Mouse (Mus musculus) MEL (cell line): Measurements from ENCODE around the gene Kalrn. TPM values are rescaled to one million over a fixed set of nuclear protein-coding genes. Genes with fewer than 3 reads are reported as not detected.

Experiments used
- DNase-seq: peaks from one replicate; pipeline ENCODE4 v3.0.0; 2011; ENCODE audit warnings: low read depth, low spot score
- H3K27ac ChIP-seq: 2 replicates; pipeline ENCODE4 v1.5.1; 2012; ENCODE audit warnings: low read depth, mild to moderate bottlenecking, control low read depth, low read length, moderate library complexity; ENCODE audit not compliant: control insufficient read depth
- H3K27me3 ChIP-seq, 2 experiments: fragments of 150-350 bp in 1 of 2; sonication (generic) in 1 of 2; 2 replicates each; pipeline ENCODE4 v1.6.1; 2012; ENCODE audit warnings: low read length in 2 of 2, mild to moderate bottlenecking in 2 of 2, improper control_type of control experiment in 1 of 2, moderate library complexity in 1 of 2; ENCODE audit not compliant: insufficient read depth in 2 of 2, control insufficient read depth in 1 of 2
- H3K36me3 ChIP-seq, 2 experiments: 2 replicates each; pipeline ENCODE4 v1.6.1; 2012 to 2014; ENCODE audit warnings: low read length in 2 of 2, improper control_type of control experiment in 1 of 2, inconsistent platforms in 1 of 2, mild to moderate bottlenecking in 1 of 2; ENCODE audit not compliant: insufficient read depth in 2 of 2, control insufficient read depth in 1 of 2
- H3K4me1 ChIP-seq, 2 experiments: fragments of 150-350 bp in 1 of 2; sonication (generic) in 1 of 2; 2 replicates each; pipeline ENCODE4 v1.6.1; 2012; ENCODE audit warnings: low read length in 2 of 2, improper control_type of control experiment in 1 of 2, mild to moderate bottlenecking in 1 of 2; ENCODE audit not compliant: insufficient read depth in 2 of 2, control insufficient read depth in 1 of 2
- H3K4me3 ChIP-seq, 2 experiments: fragments of 150-350 bp in 1 of 2; sonication (generic) in 1 of 2; 2 replicates each; pipeline ENCODE4 v1.5.1; 2012; ENCODE audit warnings: low read depth in 2 of 2, low read length in 2 of 2, mild to moderate bottlenecking in 2 of 2, moderate library complexity in 2 of 2, control low read depth in 1 of 2, improper control_type of control experiment in 1 of 2; ENCODE audit not compliant: control insufficient read depth in 1 of 2, insufficient read depth in 1 of 2
- H3K79me2 ChIP-seq: 2 replicates; pipeline ENCODE4 v1.6.1; 2012; ENCODE audit warnings: mild to moderate bottlenecking, low read length, moderate library complexity; ENCODE audit not compliant: control insufficient read depth, poor library complexity, insufficient read depth
- H3K9ac ChIP-seq: 2 replicates; pipeline ENCODE4 v1.6.1; 2012; ENCODE audit warnings: low read depth, mild to moderate bottlenecking, control low read depth, low read length, moderate library complexity; ENCODE audit not compliant: control insufficient read depth, poor library complexity, severe bottlenecking
- H3K9me3 ChIP-seq: fragments of 150-350 bp; sonication (generic); replicated peaks from 2 replicates; pipeline ENCODE4 v1.6.1; 2012; ENCODE audit warnings: mild to moderate bottlenecking, low read length, improper control_type of control experiment, moderate library complexity; ENCODE audit not compliant: insufficient read depth
- CHD1 ChIP-seq: IDR thresholded peaks from 2 replicates; pipeline ENCODE4 v1.6.1; 2012; ENCODE audit warnings: low read depth, mild to moderate bottlenecking, inconsistent platforms, low read length, improper control_type of control experiment
- CHD2 ChIP-seq: IDR thresholded peaks from 2 replicates; pipeline ENCODE4 v1.6.1; 2011; ENCODE audit warnings: low read length, improper control_type of control experiment
- EP300 ChIP-seq, 2 experiments: IDR thresholded peaks; 2 replicates each; pipeline ENCODE4 v1.6.1; 2011; ENCODE audit warnings: improper control_type of control experiment in 2 of 2, low read length in 2 of 2, low read depth in 1 of 2, mild to moderate bottlenecking in 1 of 2
- ETS1 ChIP-seq: IDR thresholded peaks from 2 replicates; pipeline ENCODE4 v1.6.1; 2012; ENCODE audit warnings: low read depth, mild to moderate bottlenecking, inconsistent platforms, low read length, improper control_type of control experiment, moderate library complexity
- HCFC1 ChIP-seq: IDR thresholded peaks from 2 replicates; pipeline ENCODE4 v1.6.1; 2012; ENCODE audit warnings: low read depth, mild to moderate bottlenecking, inconsistent platforms, low read length, improper control_type of control experiment, moderate library complexity
- JUND ChIP-seq: IDR thresholded peaks from 2 replicates; pipeline ENCODE4 v1.6.1; 2011; ENCODE audit warnings: low read depth, mild to moderate bottlenecking, improper control_type of control experiment, low read length
- KAT2A ChIP-seq: conservative IDR thresholded peaks from 2 replicates; pipeline ENCODE4 v1.6.1; 2012; ENCODE audit warnings: low read depth, low read length, improper control_type of control experiment, inconsistent platforms
- MAFK ChIP-seq: IDR thresholded peaks from 2 replicates; pipeline ENCODE4 v1.6.1; 2011; ENCODE audit warnings: low read depth, mild to moderate bottlenecking, low read length, improper control_type of control experiment, borderline replicate concordance
- MAX ChIP-seq: IDR thresholded peaks from 2 replicates; pipeline ENCODE4 v1.6.1; 2011; ENCODE audit warnings: low read length, improper control_type of control experiment
- MAZ ChIP-seq: IDR thresholded peaks from 2 replicates; pipeline ENCODE4 v1.6.1; 2012; ENCODE audit warnings: low read depth, mild to moderate bottlenecking, inconsistent platforms, low read length, improper control_type of control experiment
- MEF2A ChIP-seq: IDR thresholded peaks from 2 replicates; pipeline ENCODE4 v1.6.1; 2014; ENCODE audit warnings: low read depth, mild to moderate bottlenecking, inconsistent platforms, low read length, improper control_type of control experiment; ENCODE audit not compliant: poor library complexity, insufficient replicate concordance, severe bottlenecking; ENCODE audit errors: extremely low read depth
- MXI1 ChIP-seq: IDR thresholded peaks from 2 replicates; pipeline ENCODE4 v1.6.1; 2011; ENCODE audit warnings: mild to moderate bottlenecking, low read depth, low read length, improper control_type of control experiment
- MYC ChIP-seq: IDR thresholded peaks from 2 replicates; pipeline ENCODE4 v1.6.1; 2011; ENCODE audit warnings: low read depth, mild to moderate bottlenecking, low read length, improper control_type of control experiment, moderate library complexity
- POLR2A ChIP-seq, 2 experiments: IDR thresholded peaks; 2 replicates each; pipeline ENCODE4 v1.6.1; 2011 to 2012; ENCODE audit warnings: low read length in 2 of 2, mild to moderate bottlenecking in 2 of 2, control low read depth in 1 of 2, improper control_type of control experiment in 1 of 2, low read depth in 1 of 2, moderate library complexity in 1 of 2; ENCODE audit not compliant: control insufficient read depth in 1 of 2, insufficient read depth in 1 of 2, poor library complexity in 1 of 2
- POLR2AphosphoS2 ChIP-seq: IDR thresholded peaks from 2 replicates; pipeline ENCODE4 v1.6.1; 2011; ENCODE audit warnings: low read length, improper control_type of control experiment
- RCOR1 ChIP-seq: IDR thresholded peaks from 2 replicates; pipeline ENCODE4 v1.6.1; 2012; ENCODE audit warnings: low read depth, mild to moderate bottlenecking, inconsistent platforms, low read length, improper control_type of control experiment
- SIN3A ChIP-seq: IDR thresholded peaks from 2 replicates; pipeline ENCODE4 v1.6.1; 2012; ENCODE audit warnings: low read length, improper control_type of control experiment, inconsistent platforms
- TBP ChIP-seq: IDR thresholded peaks from 2 replicates; pipeline ENCODE4 v1.8.0; 2011; ENCODE audit warnings: low read depth, low read length, improper control_type of control experiment
- TCF12 ChIP-seq: IDR thresholded peaks from 2 replicates; pipeline ENCODE4 v1.6.1; 2014; ENCODE audit warnings: low read depth, mild to moderate bottlenecking, inconsistent platforms, low read length, improper control_type of control experiment, moderate library complexity
- UBTF ChIP-seq: IDR thresholded peaks from 2 replicates; pipeline ENCODE4 v1.6.1; 2012; ENCODE audit warnings: low read depth, mild to moderate bottlenecking, inconsistent platforms, low read length, improper control_type of control experiment, moderate library complexity, borderline replicate concordance; ENCODE audit not compliant: insufficient read depth
- ZKSCAN1 ChIP-seq: IDR thresholded peaks from 2 replicates; pipeline ENCODE4 v1.6.1; 2012; ENCODE audit warnings: low read depth, mild to moderate bottlenecking, inconsistent platforms, low read length, improper control_type of control experiment, moderate library complexity
- ZMIZ1 ChIP-seq: IDR thresholded peaks from 2 replicates; pipeline ENCODE4 v1.6.1; 2012; ENCODE audit warnings: low read depth, mild to moderate bottlenecking, inconsistent platforms, low read length, improper control_type of control experiment, moderate library complexity
- polyA plus RNA-seq, 2 experiments: library from polyadenylated mRNA; stranded (reverse) in 1 of 2; unstranded in 1 of 2; fragments of >175 nt in 1 of 2; fragments of >200 nt in 1 of 2; gene quantifications; 2 replicates each; pipeline versions ENCODE4 v1.2.1 to v1.2.4; 2012; ENCODE audit warnings: low replicate concordance in 2 of 2, low read depth in 1 of 2; ENCODE audit not compliant: insufficient read length in 2 of 2, insufficient read depth in 1 of 2, missing spikeins in 1 of 2
- total RNA-seq: library from RNA; depleted of rRNA; stranded (reverse); fragments of 300-350 nt; gene quantifications from 2 replicates; pipeline ENCODE4 v1.2.3, GENCODE M21; 2012

Gene Kalrn
- total and polyA plus RNA-seq, 3 experiments: 10.4 to 11.8 TPM; not detected in 1

GRCm38 (mm10) chr16:34089022-34089421, 484.3 kb downstream of the Kalrn start:
- Histone ChIP-seq H3K9ac (no peak overlapping the region), H3K4me1 (peaks cover 2 to 8% of the 10 kb centered on the region in 2 experiments; a peak in 3 of 4 replicates), H3K27ac (no peak overlapping the region), H3K9me3 (no peaks in the 10 kb centered on the region), H3K79me2 (no peaks in the 10 kb centered on the region), H3K36me3 (peaks cover 0 to 7% of the 10 kb centered on the region in 2 experiments; a peak in 2 of 4 replicates), H3K27me3 (no peaks in the 10 kb centered on the region), H3K4me3 (no peak overlapping the region)
- TF ChIP-seq MAZ (no peak), TBP (no peak), SIN3A (no peak), CHD1 (no peak), KAT2A (no peak), POLR2A (IDR thresholded peaks at IDR 0.05; ENCODE audit: control insufficient read depth in 1 of 2, insufficient read depth in 1 of 2, low read depth in 1 of 2, low read length in 2 of 2, poor library complexity in 1 of 2) (no peak), POLR2AphosphoS2 (no peak), CHD2 (no peak), HCFC1 (no peak), RCOR1 (no peak)
- DNase-seq: no peak

GRCm38 (mm10) chr16:34088331-34088730, 485.0 kb downstream of the Kalrn start:
- H3K36me3 ChIP-seq: peaks cover 0 to 1% of the 10 kb centered on the region in 2 experiments; a peak in 2 of 4 replicates
- no peak overlapping the region for H3K4me3 ChIP-seq
- H3K79me2 ChIP-seq: no peaks in the 10 kb centered on the region
- H3K4me1 ChIP-seq: peaks cover 0 to under 1% of the 10 kb centered on the region in 2 experiments; a peak in 2 of 4 replicates
- H3K9ac ChIP-seq: no peak overlapping the region
- H3K27me3 ChIP-seq: no peaks in the 10 kb centered on the region
- no peak overlapping the region for H3K27ac ChIP-seq
- no peak for DNase-seq
- TF ChIP-seq UBTF (no peak), ETS1 (no peak), TBP (no peak), MYC (no peak), TCF12 (no peak), EP300 (IDR thresholded peaks at IDR 0.05; ENCODE audit: low read depth in 1 of 2, low read length in 2 of 2) (no peak), CHD2 (no peak), SIN3A (no peak), MAFK (no peak), JUND (no peak), MEF2A (no peak), ZMIZ1 (no peak), ZKSCAN1 (no peak), KAT2A (no peak), MAX (no peak), CHD1 (no peak), MXI1 (no peak)
- TF ChIP-seq, all 39 proteins: peak for 0
- H3K9me3 ChIP-seq: no peaks in the 10 kb centered on the region
